Mouse (Mus musculus) liver, adult (tissue): ENCODE results near the gene Tspan2.

Source experiments
- GATA4 ChIP-seq: IDR thresholded peaks from 2 replicates; pipeline ENCODE4 v1.6.1; 2014; ENCODE audit warnings: mild to moderate bottlenecking, low read length; ENCODE audit not compliant: insufficient replicate concordance

Tspan2 gene

GRCm38 (mm10) chr3:102746174-102746573, 11.8 kb downstream of the Tspan2 start:
- TF ChIP-seq GATA4 = no peak

- no peak for TF ChIP-seq GATA4
These were observed 13.7 kb downstream of the Tspan2 start for GRCm38 (mm10) chr3:102748038-102748437.

- no peak for TF ChIP-seq GATA4
These were observed 14.4 kb downstream of the Tspan2 start for GRCm38 (mm10) chr3:102748686-102749085.

GRCm38 (mm10) chr3:102751136-102751535, 16.8 kb downstream of the Tspan2 start:
- no peak for TF ChIP-seq GATA4

- no peak for TF ChIP-seq GATA4
These were observed 17.2 kb downstream of the Tspan2 start for GRCm38 (mm10) chr3:102751536-102751935.

GRCm38 (mm10) chr3:102752053-102752452, 17.7 kb downstream of the Tspan2 start:
- no peak for TF ChIP-seq GATA4

GRCm38 (mm10) chr3:102752457-102752856, 18.1 kb downstream of the Tspan2 start:
- TF ChIP-seq GATA4 = no peak

- TF ChIP-seq GATA4 = 0 out of 2 replicates have a peak, but pooled peaks have one; percentile 17
These were observed 21.5 kb downstream of the Tspan2 start for GRCm38 (mm10) chr3:102755801-102756200.

GRCm38 (mm10) chr3:102757019-102757418, 22.7 kb downstream of the Tspan2 start:
- TF ChIP-seq GATA4 = no peak

- no peak for TF ChIP-seq GATA4
These were observed 25.9 kb downstream of the Tspan2 start for GRCm38 (mm10) chr3:102760236-102760635.

GRCm38 (mm10) chr3:102762388-102762787, 28.1 kb downstream of the Tspan2 start:
- TF ChIP-seq GATA4 = no peak

GRCm38 (mm10) chr3:102763713-102764400, 29.5 kb downstream of the Tspan2 start:
- no peak for TF ChIP-seq GATA4

GRCm38 (mm10) chr3:102764850-102765249, 30.5 kb downstream of the Tspan2 start:
- no peak for TF ChIP-seq GATA4

GRCm38 (mm10) chr3:102773018-102773417, 38.7 kb downstream of the Tspan2 start:
- no peak for TF ChIP-seq GATA4

- no peak for TF ChIP-seq GATA4
These were observed 48.3 kb downstream of the Tspan2 start, which contains the start of gene Tshb for GRCm38 (mm10) chr3:102782618-102783017. TSS of gene Tshb (minus strand) at chr3:102782718.

GRCm38 (mm10) chr3:102787369-102787768, 53.0 kb downstream of the Tspan2 start:
- TF ChIP-seq GATA4 = no peak

GRCm38 (mm10) chr3:102803937-102804336, 69.6 kb downstream of the Tspan2 start:
- TF ChIP-seq GATA4 = no peak

GRCm38 (mm10) chr3:102842386-102842785, 108.1 kb downstream of the Tspan2 start:
- TF ChIP-seq GATA4 = no peak

- no peak for TF ChIP-seq GATA4
These were observed 114.3 kb downstream of the Tspan2 start for GRCm38 (mm10) chr3:102848661-102849060.
